Mouse (Mus musculus): ENCODE results near the gene Ptx3. TPM values are rescaled to one million over a fixed set of nuclear protein-coding genes. Genes with fewer than 3 reads are reported as not detected.

Gene Ptx3
- polyA plus RNA-seq, 1 experiment, result not detected

DNA sequence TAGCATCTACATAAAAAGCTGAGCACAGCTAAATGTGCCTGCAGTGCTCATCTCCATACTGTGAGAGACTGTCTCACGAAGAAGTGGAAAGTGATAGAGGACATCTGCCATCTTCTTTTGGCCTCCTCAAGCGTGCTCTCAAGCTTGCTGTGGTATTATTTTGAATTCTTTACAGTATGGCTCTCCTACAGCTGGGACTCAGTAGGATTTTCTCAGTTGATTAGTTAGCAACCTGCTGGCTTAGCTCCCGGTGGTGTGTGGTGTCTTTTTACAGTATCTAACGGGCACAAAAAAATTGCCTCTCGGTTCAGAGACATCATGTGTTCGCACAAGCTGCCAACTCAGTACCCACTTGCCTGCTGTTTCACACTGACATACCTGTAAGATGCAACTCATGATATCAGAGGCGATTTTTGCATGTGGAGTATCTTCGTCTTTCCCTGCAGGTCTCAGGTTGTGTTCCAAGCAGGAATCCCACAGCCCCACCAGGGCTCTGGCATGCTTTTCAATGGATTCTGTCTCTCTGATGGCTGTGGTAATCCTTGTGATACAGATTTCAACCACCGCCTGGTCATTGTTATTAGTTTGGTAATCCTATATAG lies 34.9 kb downstream of the Ptx3 start:
- no peaks in the 10 kb centered on the region for H3K36me3 ChIP-seq (ENCODE audit: control insufficient read depth, insufficient read depth, low read length)
- WGBS, result 82% methylated on average over 9 of the region's 9 CpGs
- no peaks in the 10 kb centered on the region for H3K4me1 ChIP-seq (ENCODE audit: control insufficient read depth, insufficient read depth, insufficient read length)
- TF ChIP-seq POLR2A (IDR thresholded peaks at IDR 0.05; ENCODE audit: low read depth, low read length) (no peak), CTCF (IDR thresholded peaks at IDR 0.05; ENCODE audit: extremely low read depth, insufficient read depth, insufficient read length, insufficient replicate concordance) (no peak)
- H3K27ac ChIP-seq (ENCODE audit: insufficient read depth, low read length), result no peak overlapping the region
- H3K27me3 ChIP-seq (ENCODE audit: control insufficient read depth, insufficient read depth, low read length), result no peaks in the 10 kb centered on the region
- DNase-seq (ENCODE audit: low read depth in 1 of 2, low spot score in 2 of 2), result no peak
- no peak overlapping the region for H3K4me3 ChIP-seq (ENCODE audit: extremely low read depth, insufficient read depth, insufficient read length)

DNA sequence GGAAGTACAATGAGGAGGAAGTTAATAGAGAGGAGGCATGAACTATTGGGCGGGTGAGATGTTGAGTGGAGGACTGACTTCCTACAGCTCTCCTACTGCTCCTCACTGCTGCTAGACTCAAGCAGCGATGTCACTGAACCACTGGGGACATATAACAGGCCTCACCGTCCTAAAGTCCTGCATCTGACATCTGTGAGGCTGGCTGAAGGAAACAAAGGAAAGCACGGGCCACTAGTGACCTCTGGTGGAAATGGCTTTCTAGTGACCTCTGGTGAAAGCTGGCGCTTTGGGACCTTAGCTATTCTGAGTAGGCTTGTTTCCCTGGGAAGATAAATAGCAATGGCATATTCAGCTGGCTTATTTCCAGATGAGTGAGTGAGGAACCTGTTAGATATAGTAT lies 42.6 kb downstream of the Ptx3 start:
- no peak overlapping the region for H3K4me3 ChIP-seq (ENCODE audit: extremely low read depth, insufficient read depth, insufficient read length)
- TF ChIP-seq POLR2A (IDR thresholded peaks at IDR 0.05; ENCODE audit: low read depth, low read length), result no peak
- TF ChIP-seq CTCF (IDR thresholded peaks at IDR 0.05; ENCODE audit: extremely low read depth, insufficient read depth, insufficient read length, insufficient replicate concordance), result no peak
- no peaks in the 10 kb centered on the region for H3K27me3 ChIP-seq (ENCODE audit: control insufficient read depth, insufficient read depth, low read length)
- no peaks in the 10 kb centered on the region for H3K4me1 ChIP-seq (ENCODE audit: control insufficient read depth, insufficient read depth, insufficient read length)
- WGBS, result 47% methylated on average over 5 of the region's 5 CpGs
- no peak overlapping the region for H3K27ac ChIP-seq (ENCODE audit: insufficient read depth, low read length)
- H3K36me3 ChIP-seq (ENCODE audit: control insufficient read depth, insufficient read depth, low read length), result no peaks in the 10 kb centered on the region
- no peak for DNase-seq (ENCODE audit: low read depth in 1 of 2, low spot score in 2 of 2)

DNA sequence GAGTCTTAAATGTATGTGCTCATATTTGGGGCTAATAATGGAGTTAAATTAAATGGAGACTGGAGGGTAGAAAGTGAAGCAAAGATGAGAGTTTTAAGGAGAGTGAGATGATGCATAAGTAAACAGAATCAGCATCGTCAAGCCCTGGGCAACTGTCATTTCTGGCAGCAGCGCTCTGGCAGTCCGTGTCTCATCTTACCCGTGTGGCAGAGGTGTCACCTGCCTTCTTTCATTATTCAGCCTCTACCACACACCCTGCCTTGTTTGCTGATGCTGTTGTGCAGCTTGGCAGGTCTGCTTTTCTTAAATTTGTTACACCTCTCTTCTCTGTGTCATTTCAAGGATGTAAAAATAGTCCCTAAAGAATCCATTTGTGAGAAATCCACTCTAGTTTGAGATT lies 43.6 kb downstream of the Ptx3 start:
- 80% methylated on average over 4 of the region's 4 CpGs for WGBS
- TF ChIP-seq CTCF (IDR thresholded peaks at IDR 0.05; ENCODE audit: extremely low read depth, insufficient read depth, insufficient read length, insufficient replicate concordance) (no peak), POLR2A (IDR thresholded peaks at IDR 0.05; ENCODE audit: low read depth, low read length) (no peak)

More for the DNA sequence above, 43.6 kb downstream of the Ptx3 start:
- Histone ChIP-seq H3K4me3 (ENCODE audit: extremely low read depth, insufficient read depth, insufficient read length) (no peak overlapping the region), H3K4me1 (ENCODE audit: control insufficient read depth, insufficient read depth, insufficient read length) (no peaks in the 10 kb centered on the region), H3K36me3 (ENCODE audit: control insufficient read depth, insufficient read depth, low read length) (no peaks in the 10 kb centered on the region), H3K27me3 (ENCODE audit: control insufficient read depth, insufficient read depth, low read length) (no peaks in the 10 kb centered on the region), H3K27ac (ENCODE audit: insufficient read depth, low read length) (no peak overlapping the region)
- no peak for DNase-seq (ENCODE audit: low read depth in 1 of 2, low spot score in 2 of 2)

Other genes starting within 250 kb of the Ptx3 start
- not detected in 2 replicates for gene Veph1, start 76.9 kb downstream of the Ptx3 start, polyA plus RNA-seq (2012; rRNA removed)